Mouse (Mus musculus): ENCODE data around the gene Entr1.

DNA sequence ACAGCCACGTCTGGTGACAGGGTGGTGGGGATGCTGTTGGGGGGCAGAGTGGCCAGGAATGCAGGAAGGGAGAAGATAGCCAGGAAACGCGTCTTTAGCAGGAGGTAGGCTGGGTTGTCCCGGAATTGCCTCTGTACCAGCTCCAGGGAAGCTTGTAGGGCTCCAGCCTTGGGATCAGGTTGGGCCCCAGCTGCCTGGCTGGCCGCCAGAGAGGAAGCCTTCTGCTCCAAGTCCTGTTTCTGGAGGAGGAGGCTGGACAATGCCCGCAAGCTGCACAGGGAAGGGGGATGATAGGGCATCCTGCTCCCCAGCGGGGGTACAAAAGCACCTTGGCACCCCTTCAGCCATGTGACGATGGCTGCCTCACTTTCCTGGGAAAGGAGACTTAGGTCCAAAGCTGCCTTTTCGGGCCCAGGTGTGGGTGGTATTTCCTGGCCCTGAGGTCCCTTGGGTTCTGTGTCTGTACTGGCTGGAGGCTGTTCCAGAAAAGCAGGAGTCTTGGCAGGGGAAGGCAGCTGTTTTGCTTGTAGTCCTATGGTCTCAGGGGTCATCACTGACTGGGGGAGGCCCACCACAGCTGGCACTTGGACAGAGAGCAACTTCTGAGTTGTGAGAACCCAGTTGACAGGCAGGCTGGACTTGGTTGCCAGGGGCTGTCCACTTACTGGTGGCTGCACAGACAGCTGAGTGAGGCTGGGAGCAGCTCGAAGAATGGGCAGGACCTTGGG, 24.2 kb downstream of the Entr1 start:
- TF ChIP-seq EP300 (IDR thresholded peaks at IDR 0.05; ENCODE audit: low read depth) (no peak), CTCF (IDR thresholded peaks at IDR 0.05; ENCODE audit: low read depth) (no peak)
